Mouse (Mus musculus) heart, adult 2 months (tissue): ENCODE results near the gene Olfr1066.

Experiments used
- CTCF ChIP-seq: fragments of 200-600 bp; IDR thresholded peaks from 2 replicates; pipeline ENCODE4 v1.8.1; 2022; ENCODE audit warnings: antibody characterized with exemption, mild to moderate bottlenecking, moderate library complexity
- EP300 ChIP-seq: fragments of 200-500 bp; IDR thresholded peaks from 2 replicates; pipeline ENCODE4 v1.6.1; 2011; ENCODE audit warnings: low read depth, low read length, control low read depth; ENCODE audit not compliant: insufficient read depth
- POLR2A ChIP-seq: fragments of 200-500 bp; IDR thresholded peaks from 2 replicates; pipeline ENCODE4 v1.6.1; 2011; ENCODE audit warnings: mild to moderate bottlenecking, low read depth, low read length, control low read depth; ENCODE audit not compliant: insufficient read depth

GRCm38 (mm10) chr2:86456169-86456568 is at the start of gene Olfr1066:
- TF ChIP-seq CTCF = no peak
- no peak for TF ChIP-seq POLR2A
- no peak for TF ChIP-seq EP300
